Mouse (Mus musculus) liver, embryonic 11.5 days (tissue): ENCODE data around the gene Ptprm. TPM values are rescaled to one million over a fixed set of nuclear protein-coding genes. Genes with fewer than 3 reads are reported as not detected.

Source experiments
- ATAC-seq: fragments of 200-750 bp; cut with Nextera tagmentation; replicated peaks from 2 replicates; pipeline ENCODE4 v1.8.0; 2017; ENCODE audit warnings: moderate number of reproducible peaks, mild to moderate bottlenecking, moderate TSS enrichment, moderate library complexity; ENCODE audit not compliant: low FRiP score
- DNase-seq: peaks from one replicate; pipeline ENCODE4 v3.0.0-alpha.2; 2017; ENCODE audit warnings: low spot score
- H3K27ac ChIP-seq: fragments of 300-500 bp; sonication (generic); 2 replicates; pipeline ENCODE4 v1.5.1; 2014; ENCODE audit warnings: mild to moderate bottlenecking, low read depth, low read length, control low read depth
- H3K27me3 ChIP-seq: fragments of 300-500 bp; sonication (generic); replicated peaks from 2 replicates; pipeline ENCODE4 v1.6.1; 2014; ENCODE audit warnings: low read length, mixed read lengths; ENCODE audit not compliant: control insufficient read depth, insufficient read depth
- H3K36me3 ChIP-seq: fragments of 300-500 bp; sonication (generic); 2 replicates; pipeline ENCODE4 v1.6.1; 2014; ENCODE audit warnings: mild to moderate bottlenecking, low read length, moderate library complexity, mixed read lengths; ENCODE audit not compliant: control insufficient read depth, insufficient read depth
- H3K4me1 ChIP-seq: fragments of 300-500 bp; sonication (generic); replicated peaks from 2 replicates; pipeline ENCODE4 v1.6.1; 2014; ENCODE audit warnings: low read length, mixed read lengths; ENCODE audit not compliant: control insufficient read depth, insufficient read depth
- H3K4me2 ChIP-seq: fragments of 300-500 bp; sonication (generic); 2 replicates; pipeline ENCODE4 v1.6.1; 2014; ENCODE audit warnings: mild to moderate bottlenecking, control low read depth, moderate library complexity
- H3K4me3 ChIP-seq: fragments of 300-500 bp; sonication (generic); 2 replicates; pipeline ENCODE4 v1.5.1; 2014; ENCODE audit warnings: low read depth, low read length, control low read depth
- H3K9ac ChIP-seq: fragments of 300-500 bp; sonication (generic); 2 replicates; pipeline ENCODE4 v1.6.1; 2014; ENCODE audit warnings: low read depth, low read length, control low read depth
- H3K9me3 ChIP-seq: fragments of 300-500 bp; sonication (generic); 2 replicates; pipeline ENCODE4 v1.6.1; 2016; ENCODE audit warnings: low read length, inconsistent platforms, mixed read lengths; ENCODE audit not compliant: control insufficient read depth
- WGBS: fragments of 180-500 bp; shearing (Covaris S2); extraction: QIAGEN DNeasy Blood & Tissue Kit; methylation state at CpG from one replicate; pipeline ENCODE4 v1.1.7; 2014; 5-methylcytosine and 5-hydroxymethylcytosine counted together
- polyA plus RNA-seq: library from polyadenylated mRNA; unstranded; fragments of >200 nt; fragmentation: Nextera tagmentation; extraction: Ambion mirVana; gene quantifications from 2 replicates; pipeline ENCODE4 v1.2.1, GENCODE M21; 2014

Ptprm gene
- polyA plus RNA-seq, 1 experiment from 2014 or later: 5.7 TPM

DNA sequence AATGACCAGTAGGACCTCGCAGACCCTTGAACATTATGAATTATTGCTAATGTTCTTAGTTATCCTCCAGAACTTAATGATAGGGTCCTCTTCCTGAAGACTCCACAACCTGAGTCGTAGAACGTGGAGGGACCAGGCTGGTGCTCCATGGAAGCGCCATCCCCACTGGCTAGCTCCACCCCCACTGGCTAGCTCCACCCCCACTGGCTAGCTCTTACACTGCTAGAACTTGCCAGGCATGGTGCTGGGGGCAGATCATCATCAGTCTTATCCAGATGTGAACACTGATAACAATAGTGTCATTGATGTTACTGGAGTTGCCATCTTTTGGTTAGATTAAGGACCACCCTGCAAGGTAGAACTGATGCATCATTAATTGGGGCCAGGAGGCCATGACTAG is 362.4 kb downstream of the Ptprm start:
- H3K27me3 ChIP-seq: no peaks in the 10 kb centered on the region
- H3K9me3 ChIP-seq: no peaks in the 10 kb centered on the region
- DNase-seq (no peak), ATAC-seq (no peak)
- H3K4me3 ChIP-seq: no peak overlapping the region
- WGBS: 75% methylated on average over 4 of the region's 4 CpGs
- no peak overlapping the region for H3K9ac ChIP-seq
- H3K36me3 ChIP-seq: no peaks in the 10 kb centered on the region
- H3K27ac ChIP-seq: no peak overlapping the region
- no peak overlapping the region for H3K4me2 ChIP-seq
- no peaks in the 10 kb centered on the region for H3K4me1 ChIP-seq

- no peak overlapping the region for H3K4me3 ChIP-seq
- no peak overlapping the region for H3K4me2 ChIP-seq
- H3K4me1 ChIP-seq: no peaks in the 10 kb centered on the region
- H3K9ac ChIP-seq: no peak overlapping the region
- H3K36me3 ChIP-seq: no peaks in the 10 kb centered on the region
- no peaks in the 10 kb centered on the region for H3K27me3 ChIP-seq
- no peak for ATAC-seq
- H3K9me3 ChIP-seq: no peaks in the 10 kb centered on the region
- WGBS: 62% methylated on average over 2 of the region's 2 CpGs
- no peak overlapping the region for H3K27ac ChIP-seq
- DNase-seq: no peak
Observed at GRCm38 (mm10) chr17:66990761-66991160, 363.5 kb downstream of the Ptprm start.

GRCm38 (mm10) chr17:66988014-66988413 is 366.2 kb downstream of the Ptprm start:
- H3K9ac ChIP-seq: no peak overlapping the region
- 66% methylated on average over 1 of the region's 1 CpGs for WGBS
- DNase-seq (no peak), ATAC-seq (no peak)
- H3K4me3 ChIP-seq: no peak overlapping the region
- H3K36me3 ChIP-seq: no peaks in the 10 kb centered on the region
- no peaks in the 10 kb centered on the region for H3K27me3 ChIP-seq
- H3K4me2 ChIP-seq: no peak overlapping the region
- H3K9me3 ChIP-seq: no peaks in the 10 kb centered on the region
- H3K27ac ChIP-seq: no peak overlapping the region
- H3K4me1 ChIP-seq: no peaks in the 10 kb centered on the region

GRCm38 (mm10) chr17:66981649-66982048 is 372.6 kb downstream of the Ptprm start:
- DNase-seq (no peak), ATAC-seq (no peak)
- Histone ChIP-seq H3K9ac (no peak overlapping the region), H3K27me3 (no peaks in the 10 kb centered on the region), H3K9me3 (no peaks in the 10 kb centered on the region), H3K4me3 (no peak overlapping the region), H3K36me3 (no peaks in the 10 kb centered on the region), H3K27ac (no peak overlapping the region), H3K4me2 (no peak overlapping the region), H3K4me1 (no peaks in the 10 kb centered on the region)
- WGBS: 80% methylated on average over 2 of the region's 2 CpGs

- H3K4me3 ChIP-seq: no peak overlapping the region
- DNase-seq: no peak
- no peak overlapping the region for H3K4me2 ChIP-seq
- 65% methylated on average over 5 of the region's 5 CpGs for whole genome bisulfite sequencing
- no peaks in the 10 kb centered on the region for H3K36me3 ChIP-seq
- no peak overlapping the region for H3K27ac ChIP-seq
- ATAC-seq: no peak
- H3K4me1 ChIP-seq: no peaks in the 10 kb centered on the region
- no peaks in the 10 kb centered on the region for H3K9me3 ChIP-seq
- H3K9ac ChIP-seq: no peak overlapping the region
- H3K27me3 ChIP-seq: no peaks in the 10 kb centered on the region
Observed at GRCm38 (mm10) chr17:66979971-66980370, 374.3 kb downstream of the Ptprm start.

DNA sequence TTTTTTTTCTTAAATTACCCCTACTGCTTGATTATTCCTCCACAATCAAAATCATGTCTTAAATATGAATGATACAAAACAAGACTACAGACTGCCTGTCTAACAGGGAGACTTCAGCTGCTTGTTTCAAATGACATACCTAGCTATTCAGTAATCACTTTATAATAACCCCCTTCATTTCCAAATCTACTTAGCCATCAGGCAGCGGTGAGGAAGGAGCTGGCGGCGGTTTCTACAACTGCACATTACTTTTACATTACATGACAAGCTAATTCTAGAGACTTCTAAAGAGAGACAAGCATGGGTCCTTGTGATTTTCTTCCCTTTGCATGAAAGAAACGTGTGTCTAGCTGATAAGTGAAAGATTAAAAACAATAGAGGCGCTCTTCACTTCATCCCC is 377.8 kb downstream of the Ptprm start:
- no peaks in the 10 kb centered on the region for H3K9me3 ChIP-seq
- H3K4me3 ChIP-seq: no peak overlapping the region
- H3K9ac ChIP-seq: no peak overlapping the region
- no peak overlapping the region for H3K27ac ChIP-seq
- H3K27me3 ChIP-seq: no peaks in the 10 kb centered on the region
- H3K36me3 ChIP-seq: no peaks in the 10 kb centered on the region
- WGBS: 83% methylated on average over 5 of the region's 5 CpGs
- ATAC-seq: no peak
- H3K4me2 ChIP-seq: no peak overlapping the region
- no peaks in the 10 kb centered on the region for H3K4me1 ChIP-seq
- DNase-seq: no peak

- Histone ChIP-seq H3K9me3 (no peaks in the 10 kb centered on the region), H3K27ac (no peak overlapping the region), H3K27me3 (no peaks in the 10 kb centered on the region), H3K9ac (no peak overlapping the region), H3K4me2 (no peak overlapping the region), H3K36me3 (no peaks in the 10 kb centered on the region), H3K4me3 (no peak overlapping the region), H3K4me1 (no peaks in the 10 kb centered on the region)
- no peak for DNase-seq
- WGBS: 80% methylated on average over 3 of the region's 3 CpGs
- no peak for ATAC-seq
Observed at GRCm38 (mm10) chr17:66972976-66973375, 381.3 kb downstream of the Ptprm start.

DNA sequence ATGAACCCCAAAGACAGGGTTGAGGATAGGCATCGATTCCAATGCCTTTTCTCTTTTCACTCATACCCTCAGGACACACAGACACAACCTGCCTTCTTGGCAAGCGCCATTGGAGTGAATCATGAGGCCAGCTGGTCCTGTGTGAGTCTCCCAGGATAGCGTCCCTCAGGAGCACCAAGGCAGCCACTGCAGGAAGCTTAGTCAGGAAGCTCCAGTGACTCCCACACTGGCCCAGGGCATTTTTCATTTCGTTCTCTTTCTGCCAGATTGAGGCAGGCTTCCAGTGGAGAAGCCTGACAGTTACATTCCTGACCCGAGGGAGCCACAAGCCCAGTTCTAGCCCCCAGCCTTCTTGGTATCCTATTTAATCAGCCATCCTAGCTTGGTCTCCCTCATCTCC is 393.3 kb downstream of the Ptprm start:
- H3K36me3 ChIP-seq: no peaks in the 10 kb centered on the region
- no peak for ATAC-seq
- H3K27me3 ChIP-seq: no peaks in the 10 kb centered on the region
- no peak overlapping the region for H3K4me3 ChIP-seq
- 68% methylated on average over 5 of the region's 5 CpGs for WGBS
- no peaks in the 10 kb centered on the region for H3K4me1 ChIP-seq
- no peak overlapping the region for H3K9ac ChIP-seq
- DNase-seq: no peak
- H3K9me3 ChIP-seq: no peaks in the 10 kb centered on the region
- no peak overlapping the region for H3K27ac ChIP-seq
- no peak overlapping the region for H3K4me2 ChIP-seq

DNA sequence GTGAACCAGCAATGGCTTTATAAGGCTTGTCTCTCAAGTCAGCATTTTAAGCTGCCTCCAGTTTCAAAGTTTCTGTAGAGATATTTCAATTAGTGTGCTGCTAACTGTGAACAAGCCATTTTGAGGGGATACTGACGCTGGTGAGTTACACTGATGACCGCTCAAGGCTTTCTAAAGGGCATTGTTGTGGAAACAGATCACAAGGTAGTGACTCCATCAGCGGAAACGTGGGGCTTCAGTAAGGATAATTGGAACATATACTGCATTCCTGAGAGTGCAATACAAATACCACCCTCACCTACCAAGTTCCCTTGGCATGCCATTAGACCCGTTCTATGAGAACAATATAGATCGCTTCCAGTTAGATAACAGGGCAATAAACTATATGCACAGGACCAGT is 393.7 kb downstream of the Ptprm start:
- no peak overlapping the region for H3K4me2 ChIP-seq
- 91% methylated on average over 6 of the region's 6 CpGs for WGBS
- H3K36me3 ChIP-seq: no peaks in the 10 kb centered on the region
- no peak for ATAC-seq
- no peak overlapping the region for H3K9ac ChIP-seq
- H3K4me1 ChIP-seq: no peaks in the 10 kb centered on the region
- H3K4me3 ChIP-seq: no peak overlapping the region
- no peaks in the 10 kb centered on the region for H3K9me3 ChIP-seq
- no peak for DNase-seq
- H3K27ac ChIP-seq: no peak overlapping the region
- H3K27me3 ChIP-seq: no peaks in the 10 kb centered on the region
